Mouse (Mus musculus) G1E (cell line): ENCODE measurements around the gene Proca1.

Experiments
- CTCF ChIP-seq: IDR thresholded peaks from 2 replicates; pipeline ENCODE4 v1.5.1; 2012; ENCODE audit warnings: low read depth, low read length, inconsistent platforms, mixed read lengths
- GATA1 ChIP-seq: IDR thresholded peaks from 2 replicates; pipeline ENCODE4 v1.6.1; 2012; ENCODE audit warnings: borderline replicate concordance, low read length, inconsistent platforms, mixed read lengths
- TAL1 ChIP-seq: conservative IDR thresholded peaks from 2 replicates; pipeline ENCODE4 v1.6.1; 2012; ENCODE audit warnings: low read depth, low read length, inconsistent platforms, mixed read lengths

DNA sequence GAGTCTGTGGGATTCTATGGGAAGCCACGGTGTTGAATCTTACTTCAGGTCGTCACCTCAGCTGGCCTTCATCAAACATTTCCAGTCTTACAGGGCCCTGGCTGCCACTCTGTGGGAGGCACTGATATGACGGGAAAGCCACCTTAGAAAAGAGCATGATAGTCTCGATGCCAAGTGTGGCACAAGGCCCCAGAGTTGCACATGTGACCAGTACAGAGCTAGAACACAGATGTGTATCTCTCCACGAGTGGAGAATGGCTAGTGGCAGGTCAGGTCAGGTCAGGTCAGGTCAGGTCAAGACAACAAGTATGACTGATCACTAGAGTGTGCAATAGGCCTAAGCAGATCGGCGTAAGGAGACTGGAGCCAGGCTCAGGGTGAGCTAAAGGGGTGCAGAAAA lies 17.4 kb downstream of the Proca1 start:
- TF ChIP-seq CTCF (no peak), GATA1 (no peak), TAL1 (no peak)
